Mouse (Mus musculus) small intestine, adult 2 months (tissue): ENCODE measurements at regions not wholly inside any gene's neighbourhood (a gene's known extent, or its start where the extent isn't known, plus 50 kb on each side); places are given as distances from the start of the nearest gene placed in this dataset.

Source experiments
- CTCF ChIP-seq: fragments of 200-500 bp; IDR thresholded peaks from 2 replicates; pipeline ENCODE4 v1.5.1; 2012; ENCODE audit warnings: low read depth, mild to moderate bottlenecking, control low read depth, inconsistent platforms, low read length, moderate library complexity, mixed read lengths; ENCODE audit not compliant: insufficient replicate concordance, insufficient read length; ENCODE audit errors: extremely low read depth
- POLR2A ChIP-seq: fragments of 200-500 bp; IDR thresholded peaks from 2 replicates; pipeline ENCODE4 v1.6.1; 2012; ENCODE audit warnings: low read depth, mild to moderate bottlenecking, control low read depth, inconsistent platforms, low read length, moderate library complexity

DNA sequence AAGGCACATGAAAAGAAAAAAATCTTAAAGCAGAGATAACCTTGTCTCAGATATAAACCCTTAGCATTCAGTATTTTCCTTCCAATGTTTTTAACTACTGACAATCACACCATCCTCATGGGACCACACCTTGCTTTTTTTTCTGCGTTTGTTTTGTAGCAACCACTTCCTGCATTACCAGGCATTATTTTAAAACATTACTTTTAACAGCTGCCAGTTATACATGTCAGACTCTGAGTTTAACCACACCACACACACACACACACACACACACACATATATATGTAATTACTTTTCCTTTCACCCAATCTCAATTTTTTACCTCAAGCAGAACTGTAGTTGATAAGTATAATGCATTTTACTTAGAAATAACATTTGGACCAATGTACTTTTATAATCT lies 128.8 kb upstream of the Atp2b1 start:
- TF ChIP-seq CTCF (no peak), POLR2A (no peak)
